Mouse (Mus musculus): ENCODE results near the gene Gm13306.
"Not testable (repeated sequence)": the region's sequence is repeated elsewhere in the genome, so short reads cannot be mapped to it uniquely, and the experiment has no call there.

The Gm13306 gene

GRCm38 (mm10) chr4:42153136-42153535 is at the start of gene Gm13306:
TSS of gene Gm13306 (plus strand) at chr4:42153436.
- DNase-seq (ENCODE audit: low spot score in 2 of 2), result not testable (repeated sequence)

GRCm38 (mm10) chr4:42114517-42114916 is 38.7 kb upstream of the Gm13306 start, which contains the start of gene Gm13304:
TSS of gene Gm13304 (plus strand) at chr4:42114817.
- DNase-seq (ENCODE audit: low spot score in 2 of 2), result not testable (repeated sequence)

- DNase-seq (ENCODE audit: low spot score in 2 of 2), result not testable (repeated sequence)
Measured at GRCm38 (mm10) chr4:42168503-42168902, 15.3 kb downstream of the Gm13306 start, which contains the start of gene Gm13305. TSS of gene Gm13305 (minus strand) at chr4:42168603.

- DNase-seq (ENCODE audit: low spot score in 2 of 2), result not testable (repeated sequence)
Measured at GRCm38 (mm10) chr4:42178243-42178642, 25.0 kb downstream of the Gm13306 start.

- not testable (repeated sequence) for DNase-seq (ENCODE audit: low spot score in 2 of 2)
Measured at GRCm38 (mm10) chr4:42183234-42184197, 30.3 kb downstream of the Gm13306 start.

- DNase-seq (ENCODE audit: low spot score in 2 of 2), result not testable (repeated sequence)
Measured at GRCm38 (mm10) chr4:42184324-42184979, 31.2 kb downstream of the Gm13306 start.

- not testable (repeated sequence) for DNase-seq (ENCODE audit: low spot score in 2 of 2)
Measured at GRCm38 (mm10) chr4:42184980-42185372, 31.7 kb downstream of the Gm13306 start.

All from urinary bladder, postnatal 36 days (tissue).